Mouse (Mus musculus) spleen, postnatal 10 days (tissue): Measurements from ENCODE around the gene Cnksr1.

Experiments
- DNase-seq, 2 experiments: peaks; one replicate each; pipeline ENCODE4 v3.0.0; 2021 to 2022; ENCODE audit warnings: low spot score in 2 of 2

The Cnksr1 gene

GRCm38 (mm10) chr4:134252911-134253721, 14.9 kb upstream of the Cnksr1 start:
- DNase-seq = no peak

GRCm38 (mm10) chr4:134252131-134252910, 14.1 kb upstream of the Cnksr1 start:
- no peak for DNase-seq

GRCm38 (mm10) chr4:134251241-134252130, 13.3 kb upstream of the Cnksr1 start:
- peak in 1 of 2 experiments; percentile 42 for DNase-seq

- DNase-seq = no peak
These were observed 12.7 kb upstream of the Cnksr1 start for GRCm38 (mm10) chr4:134250930-134251240.

- no peak for DNase-seq
These were observed 12.1 kb upstream of the Cnksr1 start for GRCm38 (mm10) chr4:134250116-134250929.

- DNase-seq = peak; percentile 70 to 84
These were observed 11.5 kb upstream of the Cnksr1 start for GRCm38 (mm10) chr4:134249651-134250050.

GRCm38 (mm10) chr4:134246719-134247258, 8.6 kb upstream of the Cnksr1 start, which contains the start of gene Gm30191:
TSS of gene Gm30191 (plus strand) at chr4:134246935.
- no peak for DNase-seq

- DNase-seq = no peak
These were observed 8.1 kb upstream of the Cnksr1 start for GRCm38 (mm10) chr4:134246256-134246655.

GRCm38 (mm10) chr4:134245148-134245843, 7.1 kb upstream of the Cnksr1 start, which contains the start of gene Zfp593:
TSS of gene Zfp593 (minus strand) at chr4:134245592.
- DNase-seq = peak; percentile 91 to 96

- no peak for DNase-seq
These were observed 5.5 kb upstream of the Cnksr1 start, which contains the start of gene E130218I03Rik for GRCm38 (mm10) chr4:134243516-134244250. TSS of gene E130218I03Rik (plus strand) at chr4:134243662.

- no peak for DNase-seq
These were observed 487 bp upstream of the Cnksr1 start for GRCm38 (mm10) chr4:134238686-134239085.

- DNase-seq = no peak
These were observed 469 bp downstream of the Cnksr1 start for GRCm38 (mm10) chr4:134237582-134238278.

GRCm38 (mm10) chr4:134234876-134235275, 3.3 kb downstream of the Cnksr1 start:
- DNase-seq = no peak

GRCm38 (mm10) chr4:134230431-134230830, 7.8 kb downstream of the Cnksr1 start:
- no peak for DNase-seq

GRCm38 (mm10) chr4:134227194-134227593, 11.0 kb downstream of the Cnksr1 start, which contains the start of gene Catsper4:
TSS of gene Catsper4 (minus strand) at chr4:134227383.
- no peak for DNase-seq

- DNase-seq = no peak
These were observed 15.2 kb downstream of the Cnksr1 start for GRCm38 (mm10) chr4:134222793-134223600.

GRCm38 (mm10) chr4:134206488-134207053, 31.6 kb downstream of the Cnksr1 start:
- no peak for DNase-seq
